Mouse (Mus musculus) bone marrow macrophage, adult 2 months (primary cell): ENCODE data around the gene Cdh3.

ENCODE experiments used
- CTCF ChIP-seq: IDR thresholded peaks from 2 replicates; pipeline ENCODE4 v1.5.1; 2012; ENCODE audit warnings: low read depth, mild to moderate bottlenecking, low read length, moderate library complexity
- POLR2A ChIP-seq: IDR thresholded peaks from 2 replicates; pipeline ENCODE4 v1.6.1; 2012; ENCODE audit warnings: mild to moderate bottlenecking, low read depth, low read length, borderline replicate concordance

DNA sequence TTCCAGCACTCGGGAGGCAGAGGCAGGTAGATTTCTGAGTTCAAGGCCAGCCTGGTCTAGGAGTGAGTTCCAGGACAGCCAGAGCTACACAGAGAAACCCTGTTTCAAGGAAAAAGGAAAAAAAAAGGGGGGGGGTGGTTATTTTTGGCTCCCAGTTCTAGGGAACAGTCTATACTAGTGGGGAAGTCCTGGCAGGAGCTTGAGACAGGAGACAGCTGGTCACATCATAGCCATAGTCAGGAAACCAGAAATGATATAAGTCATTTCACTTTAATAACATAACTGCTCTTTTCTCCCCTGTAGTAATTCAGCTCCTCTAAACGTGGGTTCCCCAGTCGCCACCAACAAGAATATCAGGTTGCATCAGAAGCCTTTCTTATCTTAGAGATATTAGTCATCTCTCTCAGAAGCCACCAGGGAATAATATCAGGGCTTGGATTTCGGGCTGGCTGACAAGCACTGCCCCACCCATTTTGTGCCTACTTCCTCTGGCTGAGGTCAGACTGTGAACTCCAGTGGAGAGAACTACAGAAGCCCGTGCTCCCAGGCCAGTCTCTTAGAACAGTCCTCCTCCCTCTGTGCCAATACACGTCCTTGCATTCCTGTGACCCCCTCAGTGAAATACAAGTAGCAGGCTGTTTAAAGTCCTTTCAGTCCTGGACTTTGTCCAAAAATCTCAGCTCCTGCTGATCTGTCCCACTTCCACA, 66.3 kb downstream of the Cdh3 start:
- TF ChIP-seq POLR2A: no peak
- no peak for TF ChIP-seq CTCF
